Mouse (Mus musculus): ENCODE results near the gene Sdsl. TPM values are rescaled to one million over a fixed set of nuclear protein-coding genes. Genes with fewer than 3 reads are reported as not detected.

The Sdsl gene
- polyA plus RNA-seq, 1 experiment from 2014 or later = 6.7 TPM

- Histone ChIP-seq H3K27me3 (peaks cover 70% of the 10 kb centered on the region), H3K4me2 (peak overlapping the region; percentile 74), H3K9ac (peak overlapping the region; percentile 96), H3K36me3 (peaks cover 11% of the 10 kb centered on the region; the same call in 1 of the 2 replicates), H3K27ac (peak overlapping the region; percentile 97), H3K4me3 (peak overlapping the region; percentile 67), H3K4me1 (replicated peaks) (peaks cover 37% of the 10 kb centered on the region), H3K9me3 (no peaks in the 10 kb centered on the region)
- WGBS = 6% methylated on average over 14 of the region's 14 CpGs
- peak; percentile 59 for ATAC-seq (ENCODE audit: low FRiP score)
These were observed 31.9 kb downstream of the Sdsl start for GRCm38 (mm10) chr5:120440733-120441132.

GRCm38 (mm10) chr5:120439887-120440670 lies 32.5 kb downstream of the Sdsl start:
- ATAC-seq (ENCODE audit: low FRiP score) = no peak
- Histone ChIP-seq H3K9me3 (no peaks in the 10 kb centered on the region), H3K27ac (peak overlapping the region; percentile 97), H3K4me2 (peak overlapping the region; percentile 74), H3K4me1 (replicated peaks) (peaks cover 39% of the 10 kb centered on the region), H3K27me3 (peaks cover 70% of the 10 kb centered on the region), H3K4me3 (peak overlapping the region; percentile 67), H3K9ac (peak overlapping the region; percentile 96), H3K36me3 (peaks cover 11% of the 10 kb centered on the region; the same call in 1 of the 2 replicates)
- under 1% methylated on average over 59 of the region's 61 CpGs for WGBS

GRCm38 (mm10) chr5:120438991-120439710 lies 33.5 kb downstream of the Sdsl start:
- Histone ChIP-seq H3K27me3 (peaks cover 70% of the 10 kb centered on the region), H3K9ac (peak overlapping the region; percentile 96), H3K9me3 (no peaks in the 10 kb centered on the region), H3K4me3 (peak overlapping the region; percentile 67), H3K36me3 (peaks cover 11% of the 10 kb centered on the region; the same call in 1 of the 2 replicates), H3K4me1 (replicated peaks) (peaks cover 39% of the 10 kb centered on the region), H3K27ac (peak overlapping the region; percentile 97), H3K4me2 (peak overlapping the region; percentile 74)
- ATAC-seq (ENCODE audit: low FRiP score) = no peak
- 2% methylated on average over 27 of the region's 27 CpGs for WGBS

- ATAC-seq (ENCODE audit: low FRiP score) = no peak
- Histone ChIP-seq H3K27ac (peak overlapping the region; percentile 97), H3K4me1 (replicated peaks) (peaks cover 39% of the 10 kb centered on the region), H3K4me2 (peak overlapping the region; percentile 74), H3K4me3 (peak overlapping the region; percentile 67), H3K9me3 (no peaks in the 10 kb centered on the region), H3K27me3 (peaks cover 71% of the 10 kb centered on the region), H3K36me3 (peaks cover 11% of the 10 kb centered on the region; the same call in 1 of the 2 replicates), H3K9ac (peak overlapping the region; percentile 96)
- 1% methylated on average over 13 of the region's 13 CpGs for WGBS
These were observed 34.1 kb downstream of the Sdsl start for GRCm38 (mm10) chr5:120438469-120438868.

- Histone ChIP-seq H3K4me3 (peak overlapping the region; percentile 67), H3K36me3 (peaks cover 11% of the 10 kb centered on the region; the same call in 1 of the 2 replicates), H3K27me3 (peaks cover 70% of the 10 kb centered on the region), H3K9me3 (no peaks in the 10 kb centered on the region), H3K4me1 (replicated peaks) (peaks cover 39% of the 10 kb centered on the region), H3K4me2 (peak overlapping the region; percentile 74), H3K9ac (peak overlapping the region; percentile 96), H3K27ac (peak overlapping the region; percentile 97)
- 1% methylated on average over 31 of the region's 33 CpGs for WGBS
- no peak for ATAC-seq (ENCODE audit: low FRiP score)
These were observed 34.6 kb downstream of the Sdsl start for GRCm38 (mm10) chr5:120437986-120438385.

- no peaks in the 10 kb centered on the region for H3K9me3 ChIP-seq
- peaks cover 11% of the 10 kb centered on the region; the same call in 1 of the 2 replicates for H3K36me3 ChIP-seq
- peaks cover 73% of the 10 kb centered on the region for H3K27me3 ChIP-seq
- peak overlapping the region; percentile 74 for H3K4me2 ChIP-seq
- under 1% methylated on average over 17 of the region's 17 CpGs for WGBS
- peak overlapping the region; percentile 96 for H3K9ac ChIP-seq
- no peak for ATAC-seq (ENCODE audit: low FRiP score)
- peak overlapping the region; percentile 67 for H3K4me3 ChIP-seq
- peaks cover 39% of the 10 kb centered on the region for H3K4me1 ChIP-seq (replicated peaks)
- H3K27ac ChIP-seq = peak overlapping the region; percentile 97
These were observed 35.1 kb downstream of the Sdsl start for GRCm38 (mm10) chr5:120437539-120437938.

- Histone ChIP-seq H3K27ac (peak overlapping the region; percentile 97), H3K36me3 (peaks cover 11% of the 10 kb centered on the region; the same call in 1 of the 2 replicates), H3K27me3 (peaks cover 79% of the 10 kb centered on the region), H3K4me2 (peak overlapping the region; percentile 74), H3K9ac (peak overlapping the region; percentile 96), H3K9me3 (no peaks in the 10 kb centered on the region), H3K4me3 (peak overlapping the region; percentile 67), H3K4me1 (replicated peaks) (peaks cover 39% of the 10 kb centered on the region)
- under 1% methylated on average over 18 of the region's 18 CpGs for WGBS
- no peak for ATAC-seq (ENCODE audit: low FRiP score)
These were observed 35.6 kb downstream of the Sdsl start for GRCm38 (mm10) chr5:120436885-120437495.

GRCm38 (mm10) chr5:120435731-120436501 lies 36.7 kb downstream of the Sdsl start:
- Histone ChIP-seq H3K4me1 (replicated peaks) (peaks cover 42% of the 10 kb centered on the region), H3K27me3 (peaks cover 89% of the 10 kb centered on the region), H3K4me2 (peak overlapping the region; percentile 74), H3K27ac (peak overlapping the region; percentile 97), H3K36me3 (peaks cover 11% of the 10 kb centered on the region; the same call in 1 of the 2 replicates), H3K9me3 (no peaks in the 10 kb centered on the region), H3K9ac (peak overlapping the region; percentile 96), H3K4me3 (peak overlapping the region; percentile 67)
- no peak for ATAC-seq (ENCODE audit: low FRiP score)
- under 1% methylated on average over 46 of the region's 47 CpGs for WGBS

GRCm38 (mm10) chr5:120435006-120435681 lies 37.5 kb downstream of the Sdsl start:
- peak overlapping the region; percentile 67 for H3K4me3 ChIP-seq
- no peaks in the 10 kb centered on the region for H3K9me3 ChIP-seq
- peak overlapping the region; percentile 96 for H3K9ac ChIP-seq
- H3K36me3 ChIP-seq = peaks cover 11% of the 10 kb centered on the region; the same call in 1 of the 2 replicates
- peaks cover 38% of the 10 kb centered on the region for H3K4me1 ChIP-seq (replicated peaks)
- WGBS = under 1% methylated on average over 44 of the region's 44 CpGs
- H3K27me3 ChIP-seq = peaks cover 91% of the 10 kb centered on the region
- peak overlapping the region; percentile 97 for H3K27ac ChIP-seq
- ATAC-seq (ENCODE audit: low FRiP score) = no peak
- peak overlapping the region; percentile 74 for H3K4me2 ChIP-seq

GRCm38 (mm10) chr5:120434231-120434735 lies 38.3 kb downstream of the Sdsl start:
- peaks cover 9% of the 10 kb centered on the region; the same call in 1 of the 2 replicates for H3K36me3 ChIP-seq

More at GRCm38 (mm10) chr5:120434231-120434735, 38.3 kb downstream of the Sdsl start:
- H3K27ac ChIP-seq = peak overlapping the region; percentile 97
- H3K9me3 ChIP-seq = no peaks in the 10 kb centered on the region
- H3K27me3 ChIP-seq = peaks cover 91% of the 10 kb centered on the region
- H3K4me1 ChIP-seq (replicated peaks) = peaks cover 30% of the 10 kb centered on the region
- H3K9ac ChIP-seq = peak overlapping the region; percentile 96
- H3K4me2 ChIP-seq = peak overlapping the region; percentile 74
- no peak for ATAC-seq (ENCODE audit: low FRiP score)
- 2% methylated on average over 21 of the region's 21 CpGs for WGBS
- peak overlapping the region; percentile 67 for H3K4me3 ChIP-seq

Measured in hindbrain, embryonic 13.5 days (tissue).